Mouse (Mus musculus): Measurements from ENCODE around the gene Igf2bp3.
"Not testable (repeated sequence)": the region's sequence is repeated elsewhere in the genome, so short reads cannot be mapped to it uniquely, and the experiment has no call there.

Gene Igf2bp3

DNA sequence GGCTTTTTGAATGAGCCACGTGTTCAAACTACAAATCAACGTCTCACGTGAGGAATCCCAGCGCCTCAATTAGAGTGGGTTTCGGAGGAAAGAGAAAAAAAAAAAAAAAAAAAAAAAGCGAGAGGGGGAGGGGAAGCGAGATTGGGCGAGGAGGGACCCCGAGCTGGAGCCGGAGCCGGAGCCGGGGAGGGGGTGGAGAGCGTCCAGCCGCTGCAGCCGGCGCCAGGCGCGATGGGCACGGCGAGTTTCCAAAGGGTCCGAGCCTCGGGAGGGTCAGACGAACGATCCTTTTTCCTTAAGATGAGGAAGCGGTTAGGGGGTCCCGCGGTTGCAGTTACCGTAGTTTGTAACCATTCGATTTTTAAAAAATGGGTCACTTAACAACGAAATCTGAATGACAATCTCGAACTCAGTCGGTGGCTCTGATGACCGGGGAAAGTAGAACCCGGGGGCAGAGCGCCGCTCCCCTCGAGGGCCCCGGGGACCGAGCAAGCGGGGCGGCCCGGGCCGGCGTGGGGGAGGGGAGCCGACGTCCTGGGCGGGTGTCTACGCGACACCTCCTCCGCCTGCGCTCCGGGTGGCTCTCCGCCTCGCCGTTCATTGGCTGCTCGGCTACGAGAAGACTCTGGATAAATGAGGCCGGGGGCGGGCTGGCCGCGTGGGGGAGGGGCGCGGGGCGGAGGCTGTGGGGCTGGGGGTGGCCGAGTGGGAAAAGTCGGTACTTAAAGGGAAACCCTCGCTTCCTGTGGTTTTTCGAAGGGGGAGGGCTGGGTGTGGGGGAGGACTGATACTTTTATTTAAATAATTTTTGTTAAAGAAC, at the start of gene Igf2bp3:
TSS of gene Igf2bp3 (minus strand) at position 30 of the 820 bp plus-strand sequence.
- peak; percentile 83 for DNase-seq (ENCODE audit: low spot score)

DNA sequence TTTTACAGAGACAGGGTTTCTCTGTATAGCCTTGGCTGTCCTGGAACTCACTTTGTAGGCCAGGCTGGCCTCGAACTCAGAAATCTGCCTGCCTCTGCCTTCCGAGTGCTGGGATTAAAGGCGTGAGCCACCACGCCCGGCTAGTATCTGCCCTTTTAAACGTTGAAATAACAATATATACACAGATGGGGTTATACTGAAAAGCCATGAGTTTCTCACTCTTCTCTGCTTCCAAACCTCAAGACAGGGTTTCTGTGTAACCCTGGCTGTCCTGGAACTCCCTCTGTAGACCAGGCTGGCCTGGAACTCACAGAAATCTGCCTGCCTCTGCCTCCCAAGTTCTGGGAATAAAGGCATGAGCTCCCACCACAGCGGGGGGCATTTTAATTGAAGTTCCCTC, 49.7 kb upstream of the Igf2bp3 start:
- not testable (repeated sequence) for DNase-seq (ENCODE audit: low spot score)

- peak; percentile 98 for DNase-seq (ENCODE audit: low spot score)
Observed at GRCm38 (mm10) chr6:49263847-49264243, 49.1 kb upstream of the Igf2bp3 start, which contains the start of gene Tra2a. Tra2a (minus strand) TSS chr6:49264033.

DNA sequence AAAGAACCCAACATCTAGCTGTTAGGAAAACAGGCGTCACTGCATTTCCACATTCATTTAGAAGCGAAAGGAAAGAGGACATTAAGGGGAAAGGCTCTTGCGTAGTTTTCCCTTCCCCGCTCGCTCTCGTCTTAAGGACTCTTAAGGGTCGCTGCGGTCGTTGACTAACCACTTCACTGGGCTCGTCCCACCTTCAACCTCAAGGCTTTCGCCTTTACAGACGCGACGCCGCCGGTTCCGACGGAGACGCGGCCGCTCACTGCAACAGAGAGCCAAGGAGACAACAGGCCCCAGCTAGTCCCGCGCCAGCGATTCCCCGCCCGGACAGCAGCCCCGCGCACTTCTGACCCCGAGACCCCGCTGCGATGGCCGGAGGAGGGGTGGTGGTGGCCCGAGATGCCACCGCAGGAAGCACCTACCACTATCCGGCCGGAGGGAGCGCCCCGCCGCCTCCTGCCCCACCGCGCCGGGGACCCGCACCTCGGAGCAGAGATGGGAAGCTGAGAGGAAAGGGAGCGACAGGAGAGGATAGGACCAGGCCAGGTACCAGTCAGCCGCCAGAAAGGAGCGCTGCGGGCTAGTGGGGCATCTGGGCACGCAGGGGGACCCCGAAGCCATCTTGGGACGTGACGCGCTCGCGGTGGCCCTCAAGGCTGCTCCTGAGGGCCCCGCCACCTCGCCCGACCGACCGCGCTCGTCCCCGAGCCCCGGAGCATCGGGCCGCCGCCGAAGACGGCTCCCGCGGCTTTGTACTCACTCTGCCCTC, 48.5 kb upstream of the Igf2bp3 start:
- DNase-seq (ENCODE audit: low spot score): peak; percentile 41

- no peak for DNase-seq (ENCODE audit: low spot score)
Observed at GRCm38 (mm10) chr6:49262421-49262820, 47.7 kb upstream of the Igf2bp3 start.

DNA sequence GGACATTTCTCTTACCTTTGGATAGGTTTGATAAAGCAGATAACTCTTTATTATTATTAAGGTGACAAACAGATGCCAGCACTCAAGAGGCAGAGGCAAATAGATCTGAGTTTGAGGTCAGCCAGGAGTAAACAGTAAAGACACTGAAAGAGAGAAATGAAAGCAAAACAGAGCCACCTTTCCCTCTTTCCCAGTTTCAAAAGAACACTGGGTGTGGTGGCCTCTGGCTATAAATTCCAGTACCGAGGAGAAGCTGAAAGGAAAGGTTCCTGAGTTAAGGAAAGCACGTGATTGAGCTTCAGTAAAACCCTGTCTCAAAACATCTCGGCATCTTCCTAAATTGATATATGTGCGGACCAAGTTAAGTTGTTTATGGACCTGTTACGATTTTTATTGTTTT, 45.0 kb upstream of the Igf2bp3 start:
- no peak for DNase-seq (ENCODE audit: low spot score)

- DNase-seq (ENCODE audit: low spot score): no peak
Observed at GRCm38 (mm10) chr6:49257880-49258279, 43.1 kb upstream of the Igf2bp3 start.

GRCm38 (mm10) chr6:49252207-49252606, 37.5 kb upstream of the Igf2bp3 start:
- DNase-seq (ENCODE audit: low spot score): no peak

- no peak for DNase-seq (ENCODE audit: low spot score)
Observed at GRCm38 (mm10) chr6:49251199-49251598, 36.4 kb upstream of the Igf2bp3 start.

DNA sequence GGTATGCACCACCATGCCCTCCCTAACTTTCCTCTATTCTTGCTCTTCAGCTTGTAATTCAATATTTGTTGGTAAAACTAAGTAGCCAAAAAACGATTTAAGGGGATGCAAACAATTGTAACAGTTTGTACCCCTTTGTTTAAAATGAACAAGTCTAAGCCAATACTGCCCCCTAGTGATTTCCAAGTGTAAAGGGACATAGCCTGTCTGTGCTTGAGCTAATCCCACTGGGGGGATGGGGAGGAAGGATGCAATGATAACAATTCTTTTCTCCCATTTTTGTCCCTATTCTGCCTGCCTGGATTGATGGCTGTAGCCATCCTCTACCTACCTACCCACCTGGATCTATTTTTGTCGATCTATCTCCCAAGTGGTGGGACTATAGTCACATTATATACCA, 32.5 kb upstream of the Igf2bp3 start:
- no peak for DNase-seq (ENCODE audit: low spot score)

DNA sequence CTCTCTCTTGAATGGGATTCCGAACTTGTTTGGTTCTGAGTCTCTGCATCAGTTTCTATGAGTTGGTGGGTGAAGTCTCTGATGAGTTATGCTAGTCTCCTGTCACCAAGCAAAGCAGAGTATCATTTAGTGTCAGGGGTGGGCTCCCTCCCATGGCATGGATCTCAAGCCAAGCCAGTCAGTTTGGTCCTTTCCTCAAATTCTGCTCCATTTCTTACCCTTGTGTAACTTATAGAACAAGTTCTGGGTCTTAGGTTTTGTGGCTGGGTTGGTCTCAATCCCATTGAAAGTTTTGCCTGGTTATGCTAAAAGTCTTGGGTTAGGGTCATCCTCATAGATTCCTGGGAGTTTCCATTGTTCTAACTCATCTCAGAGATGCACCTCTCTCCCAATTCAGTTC, 27.6 kb upstream of the Igf2bp3 start:
- no peak for DNase-seq (ENCODE audit: low spot score)

- DNase-seq (ENCODE audit: low spot score): no peak
Observed at GRCm38 (mm10) chr6:49241562-49241961, 26.8 kb upstream of the Igf2bp3 start.

GRCm38 (mm10) chr6:49236331-49236730, 21.6 kb upstream of the Igf2bp3 start:
- DNase-seq (ENCODE audit: low spot score): peak; percentile 100

DNA sequence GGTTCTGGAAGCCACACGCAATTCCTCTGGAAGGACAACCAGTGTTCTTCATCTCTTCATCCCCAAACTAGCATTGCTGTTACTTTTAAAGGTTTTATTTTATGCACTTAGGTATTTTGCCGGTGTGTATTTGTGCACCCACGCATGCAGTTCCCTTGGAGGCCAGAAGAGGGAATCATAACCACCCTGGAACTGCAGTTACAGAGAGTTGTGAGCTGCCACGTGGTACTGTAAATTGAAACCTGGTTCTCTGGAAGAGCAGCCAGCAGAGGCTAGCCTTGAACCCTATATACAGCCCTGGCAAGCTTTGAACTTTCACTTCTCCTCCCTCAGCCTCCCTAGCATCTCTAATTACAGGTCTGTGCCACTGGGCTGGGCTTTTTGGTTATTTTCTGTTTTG, 18.6 kb upstream of the Igf2bp3 start:
- DNase-seq (ENCODE audit: low spot score): no peak

DNA sequence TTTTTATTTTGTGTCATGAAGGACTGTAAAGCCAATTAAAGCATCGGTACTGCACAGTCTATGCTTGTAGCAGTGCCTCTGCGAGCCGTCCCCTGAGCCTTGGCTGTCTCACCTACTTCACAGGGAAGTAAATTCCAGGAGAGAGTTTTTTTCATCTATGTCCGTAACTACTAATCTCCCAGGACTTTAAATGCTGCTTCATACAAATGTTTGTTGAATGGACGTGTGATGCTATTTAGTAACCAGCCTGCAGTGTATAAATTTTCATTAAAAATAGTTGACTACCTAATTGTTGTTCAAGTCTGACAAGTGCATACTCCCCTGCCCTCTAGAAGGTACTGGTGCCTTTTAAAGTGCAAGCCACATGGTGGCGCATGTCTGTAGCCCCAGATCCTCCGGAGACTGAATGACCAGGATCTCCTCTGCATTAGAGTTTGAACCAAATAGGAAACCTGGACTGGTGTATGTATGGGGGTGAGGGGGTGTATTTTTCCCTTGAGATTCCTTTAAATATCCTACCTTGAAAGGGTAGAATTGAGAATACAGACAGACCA, 13.4 kb upstream of the Igf2bp3 start:
- peak; percentile 46 for DNase-seq (ENCODE audit: low spot score)

DNA sequence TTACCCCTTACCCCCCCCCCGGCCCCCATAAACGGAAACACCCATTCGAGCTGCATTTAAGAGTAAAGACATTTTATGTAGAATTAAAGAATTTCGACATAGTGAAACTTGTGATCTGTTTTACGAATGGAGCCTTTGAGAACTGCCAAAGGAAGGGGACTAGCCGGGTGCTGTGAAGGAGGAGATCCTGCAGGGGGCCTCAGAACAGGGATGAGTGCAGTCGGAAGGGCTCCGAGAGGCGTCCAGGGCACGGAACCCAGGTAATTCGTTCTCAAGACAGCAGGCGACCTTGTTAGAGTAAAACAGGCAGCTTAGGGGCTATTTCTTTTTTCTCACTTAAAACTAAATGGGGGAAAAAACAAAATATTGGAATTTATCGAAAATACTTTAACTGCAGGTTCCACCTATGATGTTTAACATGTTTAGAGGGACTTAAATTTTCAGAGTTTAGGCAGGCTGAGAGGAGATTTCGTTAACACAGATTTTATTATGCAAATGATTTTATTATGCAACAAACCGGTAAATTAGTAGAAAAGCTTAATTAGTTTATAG, 12.5 kb upstream of the Igf2bp3 start:
- peak; percentile 50 for DNase-seq (ENCODE audit: low spot score)

DNA sequence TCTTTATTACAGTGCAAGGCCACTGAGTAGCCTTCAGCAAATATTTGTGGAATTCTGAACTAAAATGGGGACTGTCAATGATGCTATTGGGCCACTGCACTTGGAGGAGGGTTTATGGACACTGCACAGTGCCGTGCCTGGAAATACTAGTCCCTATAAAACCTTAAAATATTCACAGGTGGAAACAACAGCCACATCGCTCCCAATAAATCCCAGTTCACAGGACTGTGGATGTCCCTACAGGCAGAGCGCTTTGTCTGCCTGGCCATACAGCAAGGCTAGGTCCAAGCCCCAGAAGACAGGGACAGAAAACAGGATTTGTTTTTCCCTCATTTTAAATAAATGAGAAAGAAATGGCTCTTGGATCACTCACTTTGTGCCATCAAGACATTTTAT, 11.0 kb upstream of the Igf2bp3 start:
- DNase-seq (ENCODE audit: low spot score): no peak

DNA sequence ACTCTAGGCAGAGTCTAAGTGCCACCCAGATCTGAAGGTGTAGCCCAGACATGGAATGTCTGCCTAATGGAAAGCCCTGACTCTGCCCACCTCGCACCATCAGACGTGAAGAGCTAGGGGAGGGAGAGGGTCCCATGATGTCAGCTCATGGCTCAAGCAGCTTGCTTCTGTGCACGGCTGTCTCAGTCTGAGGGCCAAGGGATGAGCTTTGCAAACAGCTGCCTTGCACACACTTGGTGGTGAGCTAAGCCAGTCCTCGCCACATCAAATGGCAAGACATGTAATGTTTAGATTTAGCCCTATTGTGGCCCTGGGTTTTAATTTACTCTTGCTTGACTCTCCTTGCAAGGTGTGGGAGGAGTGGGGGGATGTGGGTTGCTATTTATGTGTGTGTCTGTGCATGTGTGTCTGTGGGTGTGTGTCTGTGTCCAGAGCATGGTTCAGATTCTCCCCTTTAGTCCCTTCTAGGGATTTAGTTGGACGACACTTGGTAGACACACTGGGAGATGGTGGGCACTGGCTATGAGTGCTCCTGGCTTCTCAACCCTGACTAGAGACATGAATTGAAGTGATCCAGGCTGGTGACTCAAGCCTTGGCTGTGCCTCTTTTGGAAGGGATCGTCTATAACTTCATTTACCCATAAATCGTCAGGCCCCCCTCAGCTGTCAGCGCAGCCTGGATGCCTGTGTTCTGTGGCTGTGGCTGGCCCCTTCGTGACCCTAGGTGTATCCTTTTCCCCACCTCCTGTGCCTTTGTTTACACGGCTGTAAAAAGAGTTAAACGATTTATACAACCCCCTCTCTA, 10.4 kb upstream of the Igf2bp3 start:
- DNase-seq (ENCODE audit: low spot score): no peak

GRCm38 (mm10) chr6:49221906-49222305, 7.1 kb upstream of the Igf2bp3 start:
- DNase-seq (ENCODE audit: low spot score): peak; percentile 27

DNA sequence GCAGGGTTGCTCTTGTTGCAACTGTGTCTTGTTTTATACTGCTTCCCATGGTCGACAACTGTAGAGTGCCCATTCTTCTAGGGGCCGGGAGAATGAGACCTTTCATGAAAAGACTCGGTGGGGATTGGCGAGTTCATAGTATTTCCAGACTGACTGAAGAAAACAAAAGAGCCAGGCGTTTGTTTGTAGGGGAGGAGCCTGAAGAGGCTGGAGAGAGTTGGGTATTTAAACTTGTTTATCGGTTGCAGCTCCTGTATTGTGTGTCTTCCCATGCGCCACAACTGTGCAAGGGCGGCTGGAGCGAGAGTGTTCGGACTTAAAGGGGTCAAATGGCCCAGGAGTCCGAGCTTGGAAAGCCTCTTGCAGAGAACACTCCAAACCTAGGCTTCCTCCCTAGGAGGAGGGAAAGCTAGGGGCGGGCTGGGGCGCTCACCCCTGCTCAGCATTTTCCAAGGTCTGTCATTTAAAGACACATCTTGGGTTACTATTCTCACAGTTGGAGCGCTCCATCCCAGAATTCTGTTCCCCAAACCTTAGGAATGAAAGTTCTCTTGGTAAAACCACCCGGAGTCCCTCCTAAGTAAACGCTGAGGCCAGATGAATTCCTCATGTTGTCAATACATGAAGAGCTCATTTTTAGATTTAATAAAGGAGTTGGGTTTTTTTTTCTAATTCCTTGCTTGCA, 5.3 kb upstream of the Igf2bp3 start:
- DNase-seq (ENCODE audit: low spot score): no peak

GRCm38 (mm10) chr6:49219001-49219560, 4.3 kb upstream of the Igf2bp3 start:
- DNase-seq (ENCODE audit: low spot score): no peak
